Mouse (Mus musculus) cortical plate, adult 2 months (tissue): ENCODE measurements at regions not wholly inside any gene's neighbourhood (a gene's known extent, or its start where the extent isn't known, plus 50 kb on each side); places are given as distances from the start of the nearest gene placed in this dataset.

Source experiments
- CTCF ChIP-seq: fragments of 200-500 bp; IDR thresholded peaks from 2 replicates; pipeline ENCODE4 v1.5.1; 2011; ENCODE audit warnings: mild to moderate bottlenecking, control low read depth, low read length; ENCODE audit not compliant: insufficient read depth; ENCODE audit errors: extremely low read depth
- POLR2A ChIP-seq: fragments of 200-500 bp; IDR thresholded peaks from 2 replicates; pipeline ENCODE4 v1.6.1; 2011; ENCODE audit warnings: mild to moderate bottlenecking, low read length, control low read depth; ENCODE audit not compliant: insufficient read depth; ENCODE audit errors: extremely low read depth

DNA sequence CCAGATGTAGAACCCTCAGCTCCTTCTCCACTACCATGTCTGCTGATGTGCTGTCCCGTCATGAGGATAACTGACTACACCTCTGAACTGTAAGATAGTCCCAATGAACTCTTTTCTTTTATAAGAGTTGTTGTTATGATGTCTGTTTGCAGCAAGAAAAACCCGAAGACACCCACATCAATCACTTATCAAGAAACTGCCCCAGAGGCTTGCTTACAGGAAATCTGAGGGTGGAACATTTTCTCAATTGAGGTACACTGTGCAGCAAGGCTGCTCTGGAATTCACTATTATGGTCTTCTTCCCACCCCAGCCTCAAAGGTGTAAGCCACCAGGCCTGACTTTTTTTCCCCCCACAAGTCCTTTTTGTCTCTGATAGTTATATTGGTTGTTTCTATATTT lies 125.8 kb downstream of the Nab1 start:
- no peak for TF ChIP-seq CTCF
- TF ChIP-seq POLR2A: no peak
